Mouse (Mus musculus) mouse trophoblast stem cell (cell line): Measurements from ENCODE around the gene Sstr5.

Experiments used
- in situ Hi-C, 2 experiments: fragments of 300-500 bp; cut with MseI, MboI; formaldehyde crosslinking; loops; 2 replicates in 1 of 2; 3 replicates in 1 of 2; pipeline ENCODE4 v1.15.1; 2025

Sstr5 gene

DNA sequence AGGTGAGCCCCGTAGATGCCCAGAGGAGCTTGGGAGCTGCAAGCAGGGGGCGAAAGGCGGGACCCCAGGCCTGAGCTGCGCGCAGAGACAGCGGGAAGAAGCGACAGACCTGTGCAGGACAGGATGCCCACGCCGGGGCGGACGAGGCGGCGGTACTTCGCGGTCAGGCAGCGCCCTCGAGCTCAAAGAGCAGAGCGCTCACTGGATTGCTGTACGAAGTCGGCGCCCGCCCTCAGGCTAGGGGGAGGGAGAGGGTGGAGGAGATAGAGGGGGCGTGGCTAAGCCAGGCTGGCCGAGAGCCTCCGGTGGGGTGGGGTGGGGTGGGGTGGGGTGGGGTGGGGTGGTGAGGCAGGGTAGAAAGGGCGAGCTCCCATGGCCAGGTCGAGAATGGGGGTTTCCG, at the start of gene Sstr5:
Gene Sstr5, minus strand, starts transcription at position 276 of the 400 bp plus-strand sequence.
- in situ Hi-C loops, result no loop called here

DNA sequence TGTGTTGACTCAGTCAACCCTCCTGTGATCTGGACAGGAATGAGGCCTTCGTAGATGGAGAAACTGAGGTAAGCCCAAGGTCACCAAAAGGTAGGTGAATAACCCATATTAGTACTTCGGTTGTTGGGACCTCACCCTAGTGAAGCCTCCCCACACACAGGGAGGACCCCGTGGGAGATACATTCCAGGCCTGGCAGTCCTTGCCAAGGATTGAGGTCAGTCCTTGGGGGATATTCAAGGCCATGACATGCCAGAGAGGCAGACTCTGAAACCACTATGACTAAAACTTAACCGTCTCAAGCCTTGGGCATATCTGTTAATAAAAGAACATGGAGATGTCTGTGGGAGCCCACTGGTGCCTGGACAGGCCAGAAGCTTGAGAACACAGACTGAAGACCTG, 44.7 kb upstream of the Sstr5 start:
- in situ Hi-C loops, result no loop called here

DNA sequence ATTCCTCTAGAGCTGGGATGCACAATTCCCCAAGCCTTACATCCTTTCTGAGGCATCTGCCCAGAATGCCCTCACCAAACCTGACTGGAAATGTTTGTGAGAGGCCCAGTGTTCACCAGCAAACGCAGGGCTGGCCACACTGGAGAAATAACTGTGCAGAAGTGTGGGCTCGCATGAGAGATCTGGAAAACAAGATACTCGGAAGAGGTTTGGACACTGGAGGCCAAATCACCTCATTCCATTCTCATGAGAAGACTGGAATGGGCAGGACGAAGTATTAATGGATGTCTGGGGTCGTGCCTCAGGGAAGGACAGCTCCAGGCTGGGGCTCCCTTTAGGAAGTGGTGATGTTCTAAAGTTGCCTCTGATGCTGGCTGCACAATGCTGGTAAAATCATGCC, 43.6 kb upstream of the Sstr5 start:
- in situ Hi-C loops, result no loop called here

DNA sequence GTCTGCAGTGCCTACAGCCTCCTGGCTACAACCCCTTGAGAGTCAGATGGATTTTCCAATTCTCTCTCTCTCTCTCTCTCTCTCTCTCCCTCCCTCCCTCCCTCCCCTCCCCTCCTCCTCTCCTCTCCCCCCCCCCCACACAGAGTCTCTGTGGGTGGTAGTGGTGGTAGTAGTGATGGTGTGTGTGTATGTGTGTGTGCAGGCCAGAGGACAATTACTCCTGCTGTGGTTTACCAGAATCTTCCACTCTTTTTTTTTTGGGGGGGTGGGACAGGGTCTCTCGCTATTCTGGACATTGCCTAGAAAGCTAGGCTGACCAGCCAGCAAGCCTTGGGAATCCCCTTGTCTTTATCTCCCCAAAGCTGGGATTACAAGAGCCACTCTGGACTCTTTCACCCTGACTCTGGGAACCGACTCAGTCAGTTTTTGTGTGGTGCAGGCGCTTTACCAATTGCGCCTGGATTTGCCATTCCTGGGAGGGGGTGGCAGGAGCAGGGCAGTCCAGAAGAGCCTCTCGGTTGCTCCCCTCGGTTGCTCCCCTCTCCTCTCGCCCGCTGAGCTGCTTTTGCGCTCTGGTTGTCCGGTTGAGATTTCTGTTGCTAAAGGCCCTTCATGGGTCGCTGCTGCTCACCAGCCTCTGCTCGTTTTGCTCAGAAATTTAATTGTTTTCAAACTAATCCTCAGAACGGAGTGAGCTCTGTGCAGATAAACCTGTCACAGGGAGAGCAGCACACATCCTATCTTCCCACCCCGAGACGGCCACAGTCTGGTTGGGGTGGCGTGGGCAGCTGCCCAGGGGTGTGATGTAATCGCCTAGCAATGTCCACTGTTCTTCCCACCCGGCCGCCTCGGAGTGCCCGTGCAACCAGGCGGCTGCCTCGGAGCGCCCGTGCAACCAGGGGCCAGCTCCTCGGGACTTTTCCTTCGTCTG, 42.1 kb upstream of the Sstr5 start:
- in situ Hi-C loops, result no loop called here

DNA sequence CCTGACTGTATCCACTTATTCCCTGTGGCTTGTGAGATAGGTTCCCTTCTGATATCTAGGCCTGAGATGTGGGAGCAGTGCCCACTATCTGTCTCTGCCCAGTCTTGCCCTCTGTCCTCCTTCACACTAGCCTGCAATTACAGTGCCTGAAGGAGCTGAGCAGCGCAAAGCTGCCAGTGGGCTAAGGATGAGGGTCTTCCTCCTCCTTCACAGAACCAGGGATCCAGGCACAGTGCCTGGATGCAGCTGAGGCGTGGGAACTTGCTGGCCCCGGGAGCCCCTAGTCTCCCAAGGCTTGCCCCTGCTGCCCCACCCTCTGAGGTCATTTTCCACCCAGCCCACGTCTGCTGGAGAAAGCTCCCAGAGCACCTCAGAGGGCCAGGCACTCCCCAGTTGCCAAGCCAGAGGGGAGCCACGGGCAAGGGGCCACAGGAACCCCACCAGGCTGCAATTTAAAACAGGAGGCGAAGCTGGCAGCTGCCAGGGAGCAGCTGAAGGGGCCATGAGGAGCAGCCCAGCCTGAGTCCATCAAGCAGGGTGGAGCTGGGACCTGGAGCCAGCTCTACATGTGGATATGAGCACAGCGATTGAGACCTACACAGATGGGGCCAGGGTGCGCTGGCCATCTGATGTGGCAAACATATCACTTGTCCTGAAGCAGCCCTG, 33.4 kb upstream of the Sstr5 start:
- in situ Hi-C loops, result no loop called here

DNA sequence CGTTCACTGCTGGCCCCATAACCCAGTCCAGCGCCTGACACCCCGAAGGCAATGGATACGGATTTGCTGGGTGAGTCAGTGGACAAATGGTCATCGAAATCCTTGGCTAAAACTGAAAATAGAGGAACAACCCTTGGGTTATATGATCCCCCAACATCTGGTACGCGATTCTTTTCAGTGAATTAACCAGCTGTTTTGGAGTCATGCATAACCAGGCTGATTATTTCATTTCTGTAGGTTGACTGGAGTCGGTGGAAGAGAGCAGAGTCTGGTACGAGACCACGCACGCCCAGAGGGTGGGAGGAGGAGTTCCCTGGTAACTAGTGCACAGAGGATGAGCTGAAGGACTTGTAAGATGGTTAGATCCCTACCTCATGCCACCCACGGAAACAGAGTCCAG, 25.0 kb upstream of the Sstr5 start:
- in situ Hi-C loops, result no loop called here

DNA sequence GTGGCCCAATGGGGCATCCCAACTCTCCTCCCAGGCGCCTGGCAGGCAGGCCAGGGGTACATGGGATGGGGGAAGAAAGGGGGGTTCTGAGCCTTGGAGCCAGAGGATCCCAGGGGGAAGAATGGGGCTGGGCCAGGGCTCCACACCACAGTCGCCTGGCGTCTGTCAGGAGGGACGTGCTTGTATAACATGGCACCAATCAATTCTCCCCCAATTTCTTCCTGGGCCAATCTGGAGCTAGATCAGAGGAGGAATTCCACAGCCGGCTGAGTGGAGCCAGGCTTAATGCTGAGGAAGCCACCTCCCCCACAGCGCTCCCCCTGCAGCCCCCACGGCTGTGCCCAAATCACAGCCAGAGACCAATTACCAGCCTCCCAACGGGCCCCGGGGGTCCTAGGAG, 23.4 kb upstream of the Sstr5 start:
- in situ Hi-C loops, result no loop called here

DNA sequence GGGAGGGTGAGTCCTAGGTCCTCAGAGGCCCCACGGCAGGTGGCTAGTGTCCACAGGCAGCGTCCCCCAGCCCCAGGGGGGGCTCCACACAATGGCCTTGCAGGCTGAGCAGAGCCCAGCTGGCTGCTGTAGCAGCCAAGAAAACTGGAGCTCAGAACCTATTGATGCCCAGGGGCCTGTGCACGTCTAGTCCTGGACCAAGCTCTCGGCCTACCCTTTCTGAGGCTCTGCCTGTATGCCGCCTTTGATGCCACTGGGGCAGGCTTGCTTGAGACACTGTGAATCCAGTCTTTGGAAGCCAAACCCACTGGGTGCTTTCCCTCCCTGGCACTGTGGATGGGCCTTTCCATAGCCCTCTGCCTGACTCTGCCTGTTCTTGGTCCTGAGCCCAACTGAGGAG, 22.4 kb upstream of the Sstr5 start:
- in situ Hi-C loops, result no loop called here

DNA sequence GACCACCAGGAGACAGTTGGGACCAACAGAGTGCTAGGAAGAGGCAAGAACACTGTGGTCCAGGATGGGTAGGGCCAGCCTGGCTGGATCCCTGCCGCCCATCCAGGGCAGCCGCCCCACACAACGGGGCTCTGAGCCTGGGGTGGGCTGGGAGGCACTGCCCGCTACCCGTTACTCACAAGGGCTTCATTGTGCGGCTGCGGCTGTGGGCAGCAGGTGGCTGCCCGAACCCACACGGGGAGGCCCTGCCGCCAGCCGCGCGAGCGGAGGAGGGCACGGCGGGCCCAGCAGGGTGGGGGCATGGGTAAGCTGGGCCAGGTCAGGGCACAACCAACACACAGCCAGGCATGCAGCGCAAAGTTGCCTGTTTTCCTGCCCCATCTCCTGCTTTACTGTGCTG, 21.1 kb upstream of the Sstr5 start:
- in situ Hi-C loops, result no loop called here

DNA sequence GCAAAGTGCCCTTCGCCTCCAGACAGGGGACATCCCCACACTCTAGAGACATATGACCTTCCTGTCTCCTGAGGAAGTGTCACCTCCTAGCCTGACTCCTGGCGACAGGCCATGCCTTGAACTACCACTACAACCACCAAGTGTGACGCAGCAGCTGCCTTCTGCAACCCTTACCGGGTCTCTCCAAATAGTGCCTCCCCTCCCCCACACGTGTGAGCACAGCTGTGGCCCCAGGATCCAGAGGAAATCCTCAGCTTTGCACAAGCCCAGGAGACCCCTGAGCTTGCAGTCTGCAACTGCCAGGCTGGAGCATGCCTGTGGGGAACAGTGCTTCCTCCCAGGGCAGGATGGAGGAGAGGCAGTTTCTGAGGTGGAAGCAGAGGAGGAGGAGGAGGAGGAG, 19.2 kb upstream of the Sstr5 start:
- in situ Hi-C loops, result no loop called here

DNA sequence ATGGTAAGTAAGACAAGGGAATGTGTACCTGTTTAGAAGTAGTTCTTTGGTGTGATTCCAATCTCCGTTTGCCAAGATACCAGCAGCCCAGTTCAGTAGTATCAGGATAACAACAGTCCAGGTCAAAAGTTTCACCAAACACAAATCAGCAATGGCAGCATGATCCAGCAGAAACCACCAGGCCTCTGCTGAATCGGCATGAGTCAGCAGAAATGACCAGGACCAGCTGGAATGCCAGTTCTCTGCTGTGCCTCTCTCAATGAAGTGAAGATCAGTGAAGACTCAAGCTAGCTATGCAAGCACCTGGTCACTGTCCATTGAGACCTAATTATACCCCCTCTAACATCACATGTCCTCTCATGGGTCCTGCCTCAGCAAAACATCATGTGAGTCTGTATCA, 17.0 kb upstream of the Sstr5 start:
- in situ Hi-C loops, result no loop called here

DNA sequence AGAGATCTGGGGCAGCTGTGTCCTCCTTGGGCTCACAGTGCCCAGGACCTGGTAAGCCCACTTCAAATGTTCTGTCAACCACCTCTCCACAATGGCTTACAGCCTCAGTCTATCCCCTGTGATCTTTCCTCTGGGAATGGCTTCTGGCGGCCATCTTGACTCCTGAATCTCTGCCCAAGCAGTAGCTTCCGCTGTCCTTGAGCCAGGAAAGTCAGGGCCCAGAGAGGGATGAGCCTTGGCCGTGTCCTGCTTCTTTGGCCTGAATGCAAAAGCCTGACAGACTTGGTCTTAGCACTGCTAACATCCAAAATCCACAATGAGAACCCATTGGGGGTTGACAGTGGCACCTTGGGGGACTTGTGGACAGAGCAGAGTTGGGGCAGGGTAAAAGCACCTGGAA, 14.8 kb upstream of the Sstr5 start:
- in situ Hi-C loops, result no loop called here

DNA sequence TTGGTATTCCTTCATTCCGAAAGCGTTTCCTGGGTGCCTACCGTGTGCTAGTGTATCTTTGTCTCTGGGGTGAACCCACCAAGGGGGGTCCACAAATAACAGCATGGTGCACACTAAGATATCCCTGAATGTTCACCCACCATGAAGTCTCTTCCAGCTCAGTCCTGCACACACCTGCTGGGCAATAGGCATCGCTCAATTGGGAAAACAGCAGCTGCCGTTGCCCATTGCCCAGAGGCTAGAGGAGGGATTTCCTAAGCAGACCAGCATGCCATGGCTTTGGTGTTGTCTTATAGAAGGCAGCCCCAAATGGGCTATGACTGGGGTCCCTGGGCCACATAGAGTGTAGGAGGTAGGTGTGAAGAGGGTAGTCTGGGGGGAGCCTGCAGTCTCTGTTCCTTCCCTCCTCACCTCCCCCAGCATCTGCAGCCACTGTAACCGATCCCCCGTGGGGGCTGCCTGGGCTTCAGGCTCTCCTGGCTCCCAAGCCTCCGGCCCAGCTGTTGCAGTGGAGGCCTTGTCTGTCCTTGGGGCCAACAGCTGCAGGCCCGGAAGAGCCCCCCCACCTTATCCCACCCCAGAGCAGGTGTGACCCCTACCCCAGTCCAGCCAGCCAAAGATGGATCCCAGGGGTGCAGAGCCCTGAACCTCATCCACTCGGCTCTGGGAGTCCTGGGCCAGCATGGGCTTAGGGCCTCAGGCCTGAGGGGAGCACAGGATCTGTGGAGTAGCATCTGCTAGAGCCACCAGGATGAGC, 13.2 kb upstream of the Sstr5 start:
- in situ Hi-C loops, result no loop called here

DNA sequence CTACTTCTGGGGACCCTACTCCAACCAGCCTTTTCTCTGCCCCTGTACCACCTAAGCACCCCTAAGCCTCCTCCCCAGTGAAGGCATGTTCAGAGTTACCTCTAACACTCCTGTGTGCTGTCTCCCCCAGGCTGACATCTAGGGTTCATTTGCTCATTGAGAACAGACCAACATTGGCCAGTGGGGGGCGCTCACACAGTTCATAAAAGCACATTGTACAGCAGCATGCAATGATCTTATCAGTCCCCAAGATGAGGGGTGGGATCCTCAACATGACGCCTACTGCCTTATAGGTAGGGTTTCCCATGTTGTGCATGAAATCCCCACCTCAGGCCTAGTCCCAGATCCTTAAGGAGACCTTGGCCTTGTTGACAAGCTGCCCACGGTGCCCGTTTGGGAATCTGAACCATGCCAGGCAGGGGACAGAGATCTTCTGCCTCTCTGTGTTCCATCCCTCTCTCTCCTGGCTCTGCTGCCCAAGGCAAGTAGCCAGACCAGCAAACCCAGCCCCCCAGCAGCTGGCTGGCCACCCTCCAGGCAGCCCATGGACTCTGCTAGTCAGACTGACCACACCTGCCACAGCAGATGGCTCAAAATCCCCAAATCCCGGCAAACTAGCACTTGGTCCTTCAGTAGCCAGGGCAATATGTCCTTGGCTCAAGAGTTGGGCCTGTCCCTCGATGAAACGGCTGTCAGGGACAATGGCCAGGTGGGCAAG, 11.9 kb upstream of the Sstr5 start:
- in situ Hi-C loops, result no loop called here

DNA sequence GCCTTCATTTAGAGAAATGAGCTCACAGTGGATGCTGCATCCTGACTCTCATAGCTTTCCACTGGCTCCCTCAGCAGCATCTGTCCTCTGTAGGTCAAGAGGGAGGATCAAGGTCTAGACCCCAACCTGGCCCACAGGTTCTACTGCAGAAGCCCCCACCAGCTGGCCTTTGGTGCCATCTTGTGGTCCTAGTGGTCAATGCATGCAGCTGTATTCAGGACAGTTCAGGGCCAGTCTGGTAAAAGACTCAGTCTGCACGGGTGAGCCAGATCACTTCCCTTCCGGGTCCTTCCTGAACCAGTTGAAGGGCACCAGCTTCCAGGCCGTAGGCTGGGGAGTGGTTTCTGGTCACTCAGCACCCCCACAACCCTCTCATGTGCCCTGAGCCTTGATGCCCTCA, 10.7 kb upstream of the Sstr5 start:
- in situ Hi-C loops, result no loop called here

DNA sequence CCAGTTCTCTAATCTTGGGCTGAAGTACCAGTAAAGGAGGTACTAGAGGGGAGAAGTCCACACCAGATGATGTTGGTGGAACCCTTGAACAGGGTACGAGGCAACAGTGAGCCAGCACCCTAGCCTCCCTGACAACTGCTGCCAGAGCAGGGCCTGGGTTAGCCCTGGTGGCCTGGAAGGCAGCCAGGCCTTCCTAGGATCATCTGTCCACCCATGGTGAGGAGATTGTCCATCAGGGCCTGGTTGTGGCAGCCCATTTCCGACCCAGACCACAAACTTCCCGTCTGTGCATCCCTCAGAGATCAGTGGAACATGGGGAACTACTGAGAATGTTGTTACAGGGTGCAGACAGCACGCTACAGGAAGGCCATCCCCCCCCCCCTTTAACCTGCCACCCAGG, 5.5 kb upstream of the Sstr5 start:
- in situ Hi-C loops, result no loop called here

DNA sequence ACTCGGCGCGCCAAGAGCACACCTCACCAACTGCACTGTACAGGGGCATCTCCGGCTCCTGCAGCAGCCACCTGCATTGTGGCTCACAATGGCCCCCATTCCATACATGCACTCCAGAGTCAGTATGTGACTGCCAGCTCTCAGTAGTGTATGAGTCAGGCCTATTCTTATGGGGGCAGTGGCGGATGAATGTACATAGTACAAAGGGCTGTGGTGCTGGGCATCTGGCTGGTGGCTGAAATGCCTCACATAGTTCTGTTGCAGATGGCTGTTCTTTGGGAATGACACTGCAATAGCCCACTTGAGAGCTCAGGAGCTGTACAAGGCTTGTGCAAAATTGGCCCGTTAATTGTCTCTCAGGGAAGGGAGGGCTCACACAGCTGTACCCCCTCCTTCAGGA, 15.0 kb downstream of the Sstr5 start:
- in situ Hi-C loops, result no loop called here

DNA sequence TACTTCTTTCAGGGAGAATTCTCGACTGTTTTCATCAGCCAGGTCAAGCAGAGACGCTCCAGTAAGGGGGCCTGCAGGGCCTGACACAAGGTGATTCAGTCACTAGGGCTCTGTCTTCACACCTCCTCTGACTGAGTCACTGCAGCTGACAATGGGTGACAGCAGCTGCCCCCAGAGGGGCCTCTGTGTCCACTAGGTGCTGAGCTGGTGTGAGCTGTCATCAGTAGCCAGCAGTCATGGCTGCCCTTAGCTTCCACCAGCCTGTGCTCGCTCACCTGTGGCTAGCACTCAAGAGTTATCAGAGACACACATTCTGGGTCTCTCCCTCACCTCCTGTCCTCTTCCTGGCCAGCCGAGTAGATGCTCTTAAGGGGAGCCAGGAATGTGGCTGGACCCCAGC, 16.3 kb downstream of the Sstr5 start:
- in situ Hi-C loops, result no loop called here

DNA sequence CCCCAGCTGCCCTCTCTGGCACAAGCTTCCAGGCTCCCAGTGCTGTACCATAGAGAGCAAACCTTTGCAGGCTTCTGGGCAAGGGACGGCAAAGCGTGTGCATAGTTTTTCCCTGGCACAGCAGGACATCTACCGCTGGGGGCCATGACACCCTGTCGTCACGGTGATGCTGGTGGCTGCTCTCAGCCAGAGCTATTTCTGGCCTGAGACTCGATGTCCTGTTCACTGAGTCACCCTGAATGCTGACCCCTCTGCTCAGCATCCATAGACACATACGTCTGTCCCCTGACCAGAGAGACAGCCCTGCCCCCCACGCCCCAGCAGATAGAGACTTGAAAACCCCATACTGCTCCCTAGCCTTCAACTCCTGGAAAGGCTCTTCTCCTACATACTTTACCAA, 16.9 kb downstream of the Sstr5 start:
- in situ Hi-C loops, result no loop called here

DNA sequence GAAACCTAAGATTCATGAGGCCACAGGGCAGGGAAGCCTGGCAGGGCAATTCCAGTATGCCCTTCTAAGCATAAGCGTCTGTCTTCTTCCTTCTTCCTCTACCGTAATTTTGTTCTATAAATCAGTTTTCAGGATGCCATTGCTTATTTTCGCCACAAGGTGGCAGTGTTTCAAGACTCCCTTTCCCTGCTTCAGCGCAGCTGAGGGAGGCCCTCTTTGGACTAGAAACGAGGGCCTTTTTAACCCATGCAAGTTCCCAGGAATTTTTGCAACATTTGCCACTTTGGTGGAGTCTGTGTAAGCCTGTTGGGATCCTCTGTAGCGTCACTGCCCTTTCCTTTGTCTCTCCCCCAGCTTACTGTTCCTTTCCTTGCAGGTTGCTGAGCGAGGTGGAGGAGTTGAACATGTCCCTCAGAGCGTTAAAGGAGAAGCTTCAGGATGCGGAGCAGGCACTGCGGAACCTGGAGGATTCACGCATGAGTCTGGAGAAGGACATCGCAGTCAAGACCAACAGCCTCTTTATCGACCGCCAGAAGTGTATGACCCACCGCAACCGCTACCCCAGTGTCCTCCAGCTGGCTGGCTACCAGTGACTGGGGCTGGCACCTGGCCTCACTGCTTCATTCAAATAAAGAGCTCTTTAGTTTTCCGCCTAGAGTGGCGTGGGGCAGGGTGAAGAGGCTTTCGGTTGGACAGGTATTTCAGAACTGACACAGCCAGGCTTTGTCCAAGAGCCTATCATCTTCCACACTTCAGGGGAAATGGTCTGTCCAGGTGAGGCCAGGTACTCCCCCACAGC, 20.9 kb downstream of the Sstr5 start:
- in situ Hi-C loops, result loop anchor here in 1 of 2 experiments (10.0 kb wide), 1 partner anchor 219 kb away; no protein-coding TSS in a partner anchor
